Mouse (Mus musculus): ENCODE measurements around the gene Mrps18a.
A peak's percentile ranks its signal among the peaks of the same experiment; 100 is the strongest.

Gene Mrps18a

DNA sequence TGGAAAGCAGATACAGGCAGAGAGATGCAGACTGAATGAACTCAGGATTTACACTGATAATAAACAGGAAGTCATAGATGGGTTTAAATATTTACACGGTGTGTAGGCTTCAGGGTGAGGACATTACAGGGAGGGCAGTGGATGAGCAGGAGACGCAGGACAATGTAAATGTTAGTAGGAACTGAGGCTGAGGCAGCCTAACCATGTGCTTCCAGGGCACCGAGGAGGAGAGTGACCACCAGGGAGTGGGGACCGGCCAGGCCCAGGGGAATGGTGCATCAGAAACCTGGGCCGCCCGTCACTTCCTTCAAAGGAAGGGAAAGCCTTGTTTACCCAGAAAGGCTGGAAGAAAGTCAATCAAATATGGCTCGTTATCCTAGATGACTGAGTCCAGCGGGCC lies 12.3 kb upstream of the Mrps18a start:
- no peak for DNase-seq (ENCODE audit: extremely low read depth, insufficient read length, low spot score)

DNA sequence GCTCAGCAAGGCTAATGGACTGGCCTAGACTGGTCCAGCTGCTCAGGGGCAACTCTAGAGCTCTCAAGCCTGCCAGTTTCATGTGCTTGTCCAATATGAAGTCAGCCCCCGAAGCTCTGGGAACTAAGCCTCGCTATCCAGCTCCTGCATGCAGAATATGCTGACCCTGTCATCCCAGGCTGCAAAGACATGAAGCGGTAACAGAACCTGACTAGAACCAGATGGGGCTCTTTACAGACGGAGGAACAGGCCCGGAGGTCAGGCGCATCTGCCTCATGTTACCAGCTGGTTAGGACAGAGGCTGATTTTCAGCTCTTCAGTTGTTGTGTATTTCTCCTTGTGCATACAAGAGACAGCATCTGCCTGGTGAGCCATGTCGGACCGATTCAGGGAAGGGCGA lies 8.9 kb upstream of the Mrps18a start:
- DNase-seq (ENCODE audit: extremely low read depth, insufficient read length, low spot score) = no peak

DNA sequence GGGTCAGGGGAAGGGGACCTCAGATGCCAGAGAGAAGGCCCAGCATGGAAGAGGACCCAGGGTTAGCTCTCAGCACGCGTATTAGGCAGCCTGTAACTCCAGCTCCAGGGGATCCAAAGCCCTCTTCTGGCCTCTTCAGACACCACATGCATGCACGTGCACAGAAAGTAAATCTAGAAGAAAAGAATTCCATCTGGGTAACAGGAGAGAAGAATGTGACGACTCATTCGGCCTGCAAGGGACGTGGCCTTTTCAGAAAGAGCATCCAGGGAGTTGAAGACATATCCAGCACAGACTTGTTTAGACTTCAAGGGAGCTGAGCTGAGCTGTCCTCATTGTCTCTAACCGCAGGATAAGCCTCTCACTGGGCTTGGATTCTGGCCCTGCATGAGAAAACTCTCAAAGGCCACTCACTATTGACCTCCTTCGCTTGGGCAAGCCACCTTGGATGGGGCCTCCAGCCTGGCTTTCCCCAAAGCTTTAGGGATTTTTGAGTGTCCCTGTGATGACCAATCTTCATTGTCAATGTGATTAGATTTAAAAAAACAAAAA lies 8.1 kb upstream of the Mrps18a start:
- no peak for DNase-seq (ENCODE audit: extremely low read depth, insufficient read length, low spot score)

DNA sequence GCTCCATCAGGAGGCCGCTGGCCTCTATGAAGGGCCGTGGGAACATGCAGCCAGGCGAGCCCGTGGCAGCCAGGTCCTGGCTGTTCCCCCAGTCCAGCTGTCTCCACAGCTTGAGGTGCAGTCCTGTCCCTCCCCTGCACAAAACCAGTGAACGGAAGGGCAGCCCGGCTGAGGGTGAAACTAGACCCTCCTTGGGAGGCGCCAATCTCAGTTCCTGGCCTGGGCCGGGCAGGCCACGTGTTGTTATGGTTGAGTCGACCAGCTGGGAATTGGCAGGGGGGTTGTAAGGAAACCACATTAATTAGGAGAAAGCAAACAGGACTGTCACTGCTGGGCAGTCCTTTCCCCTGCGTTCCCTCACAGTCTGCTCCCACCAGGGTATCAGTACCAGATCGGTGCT lies 6.3 kb upstream of the Mrps18a start:
- DNase-seq (ENCODE audit: extremely low read depth, insufficient read length, low spot score) = no peak

GRCm38 (mm10) chr17:46108286-46108685 lies 2.5 kb upstream of the Mrps18a start:
- DNase-seq (ENCODE audit: extremely low read depth, insufficient read length, low spot score) = no peak

- DNase-seq (ENCODE audit: extremely low read depth, insufficient read length, low spot score) = no peak
These were observed 4.7 kb downstream of the Mrps18a start for GRCm38 (mm10) chr17:46115489-46115888.

GRCm38 (mm10) chr17:46116138-46116537 lies 5.4 kb downstream of the Mrps18a start:
- DNase-seq (ENCODE audit: extremely low read depth, insufficient read length, low spot score) = no peak

GRCm38 (mm10) chr17:46116881-46117280 lies 6.1 kb downstream of the Mrps18a start:
- DNase-seq (ENCODE audit: extremely low read depth, insufficient read length, low spot score) = no peak

- no peak for DNase-seq (ENCODE audit: extremely low read depth, insufficient read length, low spot score)
These were observed 7.0 kb downstream of the Mrps18a start for GRCm38 (mm10) chr17:46117623-46118422.

DNA sequence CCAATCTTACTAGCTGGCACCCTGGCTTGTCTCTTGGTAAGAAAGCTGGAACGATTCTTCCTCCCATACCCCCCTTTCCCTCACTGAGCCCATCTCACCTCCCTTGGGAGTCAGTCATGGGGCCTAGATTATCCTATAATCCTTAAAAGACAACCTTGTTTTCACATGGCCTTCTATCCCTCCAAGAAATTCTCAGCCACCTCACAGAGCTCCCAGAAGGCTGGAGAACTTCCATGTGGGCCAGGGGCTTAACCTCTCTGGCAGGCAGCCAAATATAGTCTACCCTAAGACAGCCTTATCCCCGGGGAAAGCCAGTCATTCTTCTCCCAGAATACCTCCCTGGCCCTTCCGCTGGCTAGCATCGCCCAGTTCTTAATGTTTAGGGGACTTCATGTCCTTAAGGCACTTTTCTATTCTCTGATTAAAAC lies 7.7 kb downstream of the Mrps18a start:
- no peak for DNase-seq (ENCODE audit: extremely low read depth, insufficient read length, low spot score)

- DNase-seq (ENCODE audit: extremely low read depth, insufficient read length, low spot score) = no peak
These were observed 8.9 kb downstream of the Mrps18a start for GRCm38 (mm10) chr17:46119641-46120040.

- no peak for DNase-seq (ENCODE audit: extremely low read depth, insufficient read length, low spot score)
These were observed 12.0 kb downstream of the Mrps18a start for GRCm38 (mm10) chr17:46122791-46123190.

DNA sequence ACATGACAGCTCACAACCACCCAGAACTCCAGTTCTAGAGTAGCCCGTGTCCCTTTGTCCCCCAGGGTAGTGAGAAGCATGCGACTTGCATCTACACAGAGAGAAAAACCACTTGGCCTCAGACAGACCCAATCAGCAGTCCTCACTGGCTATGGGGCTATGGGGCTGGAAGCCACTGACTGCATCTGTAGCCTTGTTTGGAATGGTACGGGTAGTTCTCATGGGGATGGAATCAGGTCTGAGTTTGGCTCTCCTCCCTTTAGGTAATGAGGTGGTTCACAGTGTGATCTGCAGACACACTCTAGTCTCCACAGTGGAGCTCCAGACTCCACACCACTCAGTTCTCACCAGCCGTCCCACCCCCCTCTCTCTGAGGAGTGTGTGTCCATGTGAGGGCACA lies 12.5 kb downstream of the Mrps18a start:
- no peak for DNase-seq (ENCODE audit: extremely low read depth, insufficient read length, low spot score)

DNA sequence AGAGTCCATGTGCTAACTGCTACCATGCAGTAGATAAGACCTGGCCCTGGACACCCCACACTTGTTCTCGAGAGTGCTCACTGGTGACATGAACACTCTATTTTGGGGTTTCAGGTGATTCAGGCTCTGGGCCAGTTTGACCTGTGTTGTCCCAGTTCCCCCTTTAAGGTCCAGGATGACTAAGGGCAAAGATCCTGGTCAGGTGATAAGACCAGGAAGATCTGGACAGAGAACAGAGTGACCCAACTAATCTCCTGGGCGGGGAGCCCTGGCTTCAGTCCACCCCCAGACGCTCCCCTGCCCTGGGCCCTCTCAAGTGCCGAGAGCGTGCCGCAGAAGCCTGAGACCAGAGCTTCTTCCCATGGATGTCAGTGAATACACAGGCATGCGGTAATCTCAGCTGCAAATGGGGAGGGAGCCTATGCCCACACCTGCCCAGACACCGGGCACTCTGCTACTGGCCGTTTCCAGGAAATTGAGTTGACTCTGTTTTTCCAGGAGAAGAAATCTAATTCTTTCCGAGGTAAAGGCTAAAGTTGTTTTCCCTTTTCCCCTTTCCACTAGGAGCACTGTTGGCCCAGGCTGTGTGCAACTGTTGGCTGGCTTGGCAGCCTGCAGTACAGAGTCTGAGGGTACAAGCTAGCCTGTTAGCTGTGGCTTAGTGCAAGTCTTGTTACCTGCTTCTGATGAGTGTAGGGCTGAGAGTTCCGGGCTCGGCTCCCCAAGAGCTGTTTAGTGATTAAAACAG lies 13.3 kb downstream of the Mrps18a start:
- no peak for DNase-seq (ENCODE audit: extremely low read depth, insufficient read length, low spot score)

DNA sequence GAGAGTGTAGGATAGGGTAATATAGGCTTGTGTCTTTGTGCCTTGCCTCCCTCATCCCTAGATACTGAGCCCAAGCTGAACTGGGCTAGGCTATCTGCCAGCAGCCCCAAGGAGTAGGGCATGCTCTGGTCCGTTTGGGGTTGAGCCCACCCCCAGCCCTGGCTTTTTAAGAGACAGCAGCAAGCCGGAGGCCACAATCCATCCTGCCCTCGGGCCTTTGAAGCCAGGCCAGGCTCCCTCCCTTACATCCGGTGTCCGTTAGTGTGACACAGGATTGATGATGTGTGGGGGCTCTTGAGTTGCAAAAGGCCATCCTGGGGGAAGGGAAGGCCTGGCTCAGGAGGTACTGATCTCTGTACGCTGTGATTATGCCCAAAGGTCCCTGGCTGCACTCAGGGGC lies 15.8 kb downstream of the Mrps18a start:
- no peak for DNase-seq (ENCODE audit: extremely low read depth, insufficient read length, low spot score)

DNA sequence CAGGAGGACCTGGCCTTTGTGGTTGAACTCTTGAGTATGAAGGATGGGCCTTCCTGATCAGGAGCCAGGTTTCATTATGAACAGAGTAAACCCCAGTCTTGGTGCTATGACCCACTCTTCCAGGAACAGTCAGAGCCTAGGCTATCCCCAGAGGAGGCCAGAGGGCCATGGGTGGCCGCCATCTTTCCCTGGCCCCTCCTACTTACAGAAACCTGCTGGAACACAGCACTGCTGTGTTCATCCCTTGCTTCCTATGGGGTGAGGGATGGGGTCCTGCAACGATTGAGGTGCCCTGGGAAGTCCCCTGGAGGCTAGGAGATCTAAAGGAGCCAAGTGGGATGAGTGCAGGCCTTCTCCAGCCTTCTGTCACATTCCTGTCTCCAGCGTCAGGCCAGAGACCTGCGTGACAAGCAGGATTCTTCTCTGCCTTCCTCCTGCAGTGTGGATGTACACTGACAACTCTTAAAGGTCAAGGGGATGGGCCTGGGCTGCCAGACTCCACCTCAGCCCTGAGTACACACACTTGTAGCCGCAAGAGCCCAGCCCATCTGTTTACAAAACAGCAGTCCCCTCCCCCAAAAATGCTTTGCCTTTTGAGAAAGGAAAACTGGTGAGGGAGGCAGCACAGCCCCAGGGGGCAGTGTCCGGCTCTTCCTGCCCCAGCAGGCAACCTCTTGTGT lies 17.2 kb downstream of the Mrps18a start:
- DNase-seq (ENCODE audit: extremely low read depth, insufficient read length, low spot score) = no peak

DNA sequence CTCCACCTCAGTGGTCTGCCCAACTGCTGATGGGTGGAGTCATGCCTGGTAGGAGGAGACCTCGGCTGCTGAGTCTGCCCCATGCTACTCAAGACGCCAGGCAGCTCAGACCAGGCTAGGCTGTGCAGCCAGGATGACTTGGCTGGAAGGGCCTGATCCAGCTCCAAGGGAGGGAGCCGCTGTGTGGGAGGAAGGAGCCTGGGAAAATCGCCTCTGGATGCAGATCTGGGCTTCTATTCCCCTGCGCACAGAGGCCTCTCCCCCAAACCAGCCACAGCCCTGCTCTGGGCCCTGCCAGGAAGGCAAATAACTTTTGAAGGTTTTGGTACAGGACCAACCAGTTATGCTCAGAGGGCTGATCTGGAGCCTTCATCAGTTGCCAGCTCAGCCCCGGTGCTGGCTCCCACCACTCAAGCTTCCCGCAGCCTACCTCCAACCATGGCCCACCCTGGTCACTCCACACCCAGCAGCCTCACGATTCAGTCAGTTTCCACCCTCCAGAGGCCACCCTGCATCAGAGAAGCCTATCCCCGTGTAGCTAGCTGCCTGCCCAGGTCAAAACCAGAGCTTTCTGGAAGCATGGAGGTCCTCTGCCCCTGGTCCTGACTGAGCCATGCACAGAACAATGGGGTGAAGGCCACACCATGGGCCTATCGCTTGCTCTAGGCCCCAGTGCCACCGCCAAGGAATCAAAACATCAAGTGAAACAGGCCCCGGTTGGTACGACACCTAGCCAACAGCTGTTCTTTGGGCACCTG lies 19.1 kb downstream of the Mrps18a start:
- no peak for DNase-seq (ENCODE audit: extremely low read depth, insufficient read length, low spot score)

GRCm38 (mm10) chr17:46132058-46132718 lies 21.4 kb downstream of the Mrps18a start:
- DNase-seq (ENCODE audit: extremely low read depth, insufficient read length, low spot score) = peak; percentile 46

DNA sequence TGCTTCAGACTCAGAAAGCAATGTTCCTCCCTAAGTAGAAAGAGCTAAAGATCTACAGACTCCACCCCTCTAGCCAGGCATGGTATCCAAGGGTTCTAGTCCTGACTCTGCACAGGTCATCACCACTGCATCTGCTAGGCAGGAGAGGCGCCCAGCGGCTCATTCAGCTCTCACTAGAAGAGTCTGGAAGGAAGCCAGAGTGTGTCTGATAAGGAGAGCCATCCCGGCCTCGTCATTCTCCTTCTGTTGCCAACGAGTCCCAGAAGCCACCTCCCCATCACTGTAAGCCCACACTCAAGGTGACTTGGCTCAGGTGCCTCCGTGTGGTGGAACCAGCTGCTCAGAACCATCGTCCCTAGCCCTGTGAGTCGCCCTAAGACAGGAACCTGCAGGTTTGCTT lies 22.1 kb downstream of the Mrps18a start:
- no peak for DNase-seq (ENCODE audit: extremely low read depth, insufficient read length, low spot score)

Data from 3134 (cell line).